Mouse (Mus musculus): Measurements from ENCODE around the gene Trpc2. TPM values are rescaled to one million over a fixed set of nuclear protein-coding genes. Genes with fewer than 3 reads are reported as not detected.
"Not testable (repeated sequence)": the region's sequence is repeated elsewhere in the genome, so short reads cannot be mapped to it uniquely, and the experiment has no call there.

The Trpc2 gene
- total RNA-seq (2018; cell fraction: chromatin; rRNA removed) = 1 to 10 TPM in 5 of 26 experiments, under 1 TPM in 14, not detected in 7; 0.36 to 1.9 (median 0.79) TPM
- under 1 TPM in 5 of 26 experiments, not detected in 21; 0.03 to 0.13 (median 0.07) TPM for total RNA-seq (2018; cell fraction: cytosol; rRNA removed)
- total RNA-seq (2018; cell fraction: nucleus; rRNA removed) = 1 to 10 TPM in 2 of 26 experiments, under 1 TPM in 12, not detected in 12; 0.21 to 1.2 (median 0.49) TPM
- 0.13 TPM in 1 of 3 replicates, not detected in the others for polyA plus RNA-seq (2018)

GRCm38 (mm10) chr7:102082816-102083215 is at the start of gene Trpc2:
TSS of gene Trpc2 (plus strand) at chr7:102083116.
- Histone ChIP-seq H3K36me3 (ENCODE audit: inconsistent target) (peaks cover 28% of the 10 kb centered on the region), H3K79me2 (ENCODE audit: inconsistent target) (no peaks in the 10 kb centered on the region), H3K4me3 (ENCODE audit: inconsistent target) (no peak within 1 kb of the TSS), H3K27ac (no peak within 1 kb of the TSS)
- 80% methylated on average over 5 of the region's 5 CpGs for WGBS (ENCODE audit: missing documents)

GRCm38 (mm10) chr7:102034904-102035303 is 48.0 kb upstream of the Trpc2 start:
- H3K27ac ChIP-seq = no peak overlapping the region
- 100% methylated on average over 1 of the region's 1 CpGs for WGBS (ENCODE audit: missing documents)
- peaks cover 29% of the 10 kb centered on the region for H3K36me3 ChIP-seq (ENCODE audit: inconsistent target)
- no peak overlapping the region for H3K4me3 ChIP-seq (ENCODE audit: inconsistent target)
- no peaks in the 10 kb centered on the region for H3K79me2 ChIP-seq (ENCODE audit: inconsistent target)

- WGBS (ENCODE audit: missing documents) = 95% methylated on average over 2 of the region's 2 CpGs
- Histone ChIP-seq H3K79me2 (ENCODE audit: inconsistent target) (no peaks in the 10 kb centered on the region), H3K27ac (no peak overlapping the region), H3K36me3 (ENCODE audit: inconsistent target) (peaks cover 30% of the 10 kb centered on the region), H3K4me3 (ENCODE audit: inconsistent target) (no peak overlapping the region)
These were observed 47.4 kb upstream of the Trpc2 start for GRCm38 (mm10) chr7:102035534-102035933.

- Histone ChIP-seq H3K36me3 (ENCODE audit: inconsistent target) (peaks cover 30% of the 10 kb centered on the region), H3K79me2 (ENCODE audit: inconsistent target) (no peaks in the 10 kb centered on the region), H3K27ac (no peak overlapping the region), H3K4me3 (ENCODE audit: inconsistent target) (no peak overlapping the region)
- 100% methylated on average over 3 of the region's 3 CpGs for WGBS (ENCODE audit: missing documents)
These were observed 45.6 kb upstream of the Trpc2 start for GRCm38 (mm10) chr7:102037318-102037717.

GRCm38 (mm10) chr7:102042314-102042713 is 40.6 kb upstream of the Trpc2 start:
- H3K4me3 ChIP-seq (ENCODE audit: inconsistent target) = no peak overlapping the region
- no peak overlapping the region for H3K27ac ChIP-seq
- 36% methylated on average over 2 of the region's 2 CpGs for WGBS (ENCODE audit: missing documents)
- H3K36me3 ChIP-seq (ENCODE audit: inconsistent target) = peaks cover 23% of the 10 kb centered on the region
- H3K79me2 ChIP-seq (ENCODE audit: inconsistent target) = peaks cover 31% of the 10 kb centered on the region; the same call in 1 of the 2 replicates

GRCm38 (mm10) chr7:102048524-102048923 is 34.4 kb upstream of the Trpc2 start:
- not testable (repeated sequence) for H3K36me3 ChIP-seq (ENCODE audit: inconsistent target); H3K4me3 ChIP-seq (ENCODE audit: inconsistent target); H3K27ac ChIP-seq
- H3K79me2 ChIP-seq (ENCODE audit: inconsistent target) = peaks cover 48% of the 10 kb centered on the region; the same call in 1 of the 2 replicates

- H3K79me2 ChIP-seq (ENCODE audit: inconsistent target) = peaks cover 70% of the 10 kb centered on the region
- H3K4me3 ChIP-seq (ENCODE audit: inconsistent target) = no peak overlapping the region
- H3K36me3 ChIP-seq (ENCODE audit: inconsistent target) = 0 out of 2 replicates have a peak, but pooled peaks cover 7% of the 10 kb centered on the region
- no peak overlapping the region for H3K27ac ChIP-seq
- WGBS (ENCODE audit: missing documents) = 97% methylated on average over 3 of the region's 3 CpGs
These were observed 21.6 kb upstream of the Trpc2 start for GRCm38 (mm10) chr7:102061353-102061752.

- H3K36me3 ChIP-seq (ENCODE audit: inconsistent target) = 0 out of 2 replicates have a peak, but pooled peaks cover 7% of the 10 kb centered on the region
- H3K4me3 ChIP-seq (ENCODE audit: inconsistent target) = no peak overlapping the region
- peaks cover 77% of the 10 kb centered on the region for H3K79me2 ChIP-seq (ENCODE audit: inconsistent target)
- 90% methylated on average over 1 of the region's 1 CpGs for WGBS (ENCODE audit: missing documents)
- no peak overlapping the region for H3K27ac ChIP-seq
These were observed 20.7 kb upstream of the Trpc2 start for GRCm38 (mm10) chr7:102062203-102062602.

GRCm38 (mm10) chr7:102063891-102064290 is 19.0 kb upstream of the Trpc2 start:
- H3K36me3 ChIP-seq (ENCODE audit: inconsistent target) = 0 out of 2 replicates have a peak, but pooled peaks cover 7% of the 10 kb centered on the region
- H3K79me2 ChIP-seq (ENCODE audit: inconsistent target) = peaks cover 71% of the 10 kb centered on the region
- 85% methylated on average over 9 of the region's 9 CpGs for WGBS (ENCODE audit: missing documents)
- H3K4me3 ChIP-seq (ENCODE audit: inconsistent target) = no peak overlapping the region; the same call in 1 of the 2 replicates
- no peak overlapping the region for H3K27ac ChIP-seq

- H3K36me3 ChIP-seq (ENCODE audit: inconsistent target) = 0 out of 2 replicates have a peak, but pooled peaks cover 1% of the 10 kb centered on the region
- peak overlapping the region; percentile 86 for H3K4me3 ChIP-seq (ENCODE audit: inconsistent target)
- 4% methylated on average over 9 of the region's 9 CpGs for WGBS (ENCODE audit: missing documents)
- peak overlapping the region; percentile 78 for H3K27ac ChIP-seq
- peaks cover 63% of the 10 kb centered on the region for H3K79me2 ChIP-seq (ENCODE audit: inconsistent target)
These were observed 18.3 kb upstream of the Trpc2 start for GRCm38 (mm10) chr7:102064655-102065045.

GRCm38 (mm10) chr7:102065046-102065891 is 17.6 kb upstream of the Trpc2 start, which contains the start of the genes Rnf121, Xndc1 and Xntrpc:
TSS of gene Rnf121 (minus strand) at chr7:102065469.
TSS of gene Xndc1 (plus strand) at chr7:102065511.
TSS of gene Xntrpc (plus strand) at chr7:102065713.
- 2% methylated on average over 56 of the region's 56 CpGs for WGBS (ENCODE audit: missing documents)
- Histone ChIP-seq H3K36me3 (ENCODE audit: inconsistent target) (no peaks in the 10 kb centered on the region), H3K27ac (peak within 1 kb of the TSS; percentile 78), H3K4me3 (ENCODE audit: inconsistent target) (peak within 1 kb of the TSS; percentile 86), H3K79me2 (ENCODE audit: inconsistent target) (peaks cover 57% of the 10 kb centered on the region)

- no peaks in the 10 kb centered on the region for H3K36me3 ChIP-seq (ENCODE audit: inconsistent target)
- peak overlapping the region; percentile 78; the same call in 1 of the 2 replicates for H3K27ac ChIP-seq
- WGBS (ENCODE audit: missing documents) = 71% methylated on average over 6 of the region's 6 CpGs
- peak overlapping the region; percentile 86 for H3K4me3 ChIP-seq (ENCODE audit: inconsistent target)
- H3K79me2 ChIP-seq (ENCODE audit: inconsistent target) = peaks cover 46% of the 10 kb centered on the region
These were observed 16.6 kb upstream of the Trpc2 start for GRCm38 (mm10) chr7:102066363-102066762.

GRCm38 (mm10) chr7:102076714-102077296 is 6.1 kb upstream of the Trpc2 start:
- 68% methylated on average over 6 of the region's 7 CpGs for WGBS (ENCODE audit: missing documents)

GRCm38 (mm10) chr7:102078517-102078916 is 4.4 kb upstream of the Trpc2 start:
- H3K79me2 ChIP-seq (ENCODE audit: inconsistent target) = no peaks in the 10 kb centered on the region
- 79% methylated on average over 7 of the region's 7 CpGs for WGBS (ENCODE audit: missing documents)
- no peak overlapping the region for H3K4me3 ChIP-seq (ENCODE audit: inconsistent target)
- H3K27ac ChIP-seq = no peak overlapping the region
- peaks cover 38% of the 10 kb centered on the region for H3K36me3 ChIP-seq (ENCODE audit: inconsistent target)

More at GRCm38 (mm10) chr7:102076714-102077296, 6.1 kb upstream of the Trpc2 start:
- Histone ChIP-seq H3K36me3 (ENCODE audit: inconsistent target) (peaks cover 45% of the 10 kb centered on the region), H3K27ac (no peak overlapping the region), H3K79me2 (ENCODE audit: inconsistent target) (no peaks in the 10 kb centered on the region), H3K4me3 (ENCODE audit: inconsistent target) (no peak overlapping the region)
